Mouse (Mus musculus): ENCODE results near the gene Sorbs2. TPM values are rescaled to one million over a fixed set of nuclear protein-coding genes. Genes with fewer than 3 reads are reported as not detected.

Gene Sorbs2
- polyA plus RNA-seq, 1 experiment, result 14.3 TPM

DNA sequence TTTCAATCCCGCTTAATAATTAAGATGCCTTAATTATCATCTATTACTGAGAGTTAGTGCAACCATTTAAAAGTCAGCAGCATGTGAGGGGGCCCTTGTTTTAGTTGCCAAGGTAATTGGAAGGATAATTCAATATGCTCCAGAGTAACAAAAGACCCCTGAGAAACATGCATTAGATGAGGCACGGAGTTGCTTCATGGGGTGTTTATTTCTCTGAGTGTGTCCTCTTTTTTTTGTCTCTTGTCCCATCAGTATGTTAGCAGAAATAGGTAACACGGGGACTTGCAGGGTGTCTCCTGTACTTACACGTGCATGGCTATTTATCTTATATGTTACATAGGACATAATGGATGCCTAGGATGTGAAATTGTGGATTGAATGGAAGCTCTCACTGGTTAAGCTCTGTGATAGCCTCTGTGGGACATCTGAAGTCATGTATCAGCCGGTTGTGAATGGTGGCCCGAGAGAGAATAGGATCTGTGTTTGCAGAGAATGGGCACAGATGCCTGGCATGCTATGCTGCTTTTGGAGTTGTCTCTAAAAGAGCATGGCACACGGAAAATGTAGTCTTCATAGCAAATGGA lies 1.0 kb downstream of the Sorbs2 start:
- TF ChIP-seq TCF3 (IDR thresholded peaks at IDR 0.05; ENCODE audit: insufficient read length, low read depth), result no peak
- no peak for TF ChIP-seq POLR2A (IDR thresholded peaks at IDR 0.05; ENCODE audit: insufficient read length, low read depth)
- TF ChIP-seq POLR2AphosphoS2 (IDR thresholded peaks at IDR 0.05; ENCODE audit: insufficient read length, low read depth), result no peak
- TF ChIP-seq REST (IDR thresholded peaks at IDR 0.05; ENCODE audit: insufficient read depth, insufficient read length), result no peak
- no peak for TF ChIP-seq SRF (IDR thresholded peaks at IDR 0.05; ENCODE audit: control insufficient read depth, insufficient read length, low read depth)
- no peak for TF ChIP-seq MAX (IDR thresholded peaks at IDR 0.05; ENCODE audit: low read depth)
- no peak for TF ChIP-seq E2F4 (IDR thresholded peaks at IDR 0.05; ENCODE audit: insufficient read depth)
- TF ChIP-seq CEBPB (IDR thresholded peaks at IDR 0.05; ENCODE audit: insufficient read depth, poor library complexity, severe bottlenecking), result no peak
- no peak for TF ChIP-seq MYOG (IDR thresholded peaks at IDR 0.05; ENCODE audit: control insufficient read depth in 1 of 3, insufficient read depth in 1 of 3, insufficient read length in 2 of 3, low read depth in 2 of 3)
- TF ChIP-seq TCF12 (IDR thresholded peaks at IDR 0.05; ENCODE audit: insufficient read depth, poor library complexity, severe bottlenecking), result no peak
- TF ChIP-seq USF1 (IDR thresholded peaks at IDR 0.05; ENCODE audit: low read depth), result no peak
- Histone ChIP-seq H3K4me3 (no peak overlapping the region), H3K79me2 (ENCODE audit: control insufficient read depth, insufficient read depth) (no peaks in the 10 kb centered on the region), H3K27me3 (ENCODE audit: control insufficient read depth, insufficient read depth, insufficient read length) (no peaks in the 10 kb centered on the region), H3ac (ENCODE audit: control insufficient read depth, insufficient read length) (no peak overlapping the region), H3K4me2 (ENCODE audit: low read depth) (no peak overlapping the region), H3K36me3 (ENCODE audit: control insufficient read depth, insufficient read depth) (no peaks in the 10 kb centered on the region)

DNA sequence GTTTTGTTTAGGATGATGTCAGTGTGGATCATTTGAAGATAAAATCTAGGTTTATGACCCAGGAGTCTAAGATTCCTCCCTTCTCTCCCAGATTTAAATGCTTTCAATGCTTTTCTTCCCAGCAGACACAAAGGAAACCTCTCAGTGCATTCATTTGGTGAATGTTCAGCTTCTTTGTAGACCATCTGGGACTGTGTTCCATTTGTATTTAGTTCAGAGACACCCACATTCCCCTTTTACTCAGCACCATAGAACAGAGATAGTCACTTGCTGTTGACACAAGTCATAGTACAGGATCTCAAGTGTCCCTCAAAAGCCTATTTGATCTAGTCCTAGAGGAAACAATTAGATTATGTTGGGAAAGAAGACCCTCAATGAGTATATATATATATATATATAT lies 4.8 kb downstream of the Sorbs2 start:
- Histone ChIP-seq H3ac (ENCODE audit: control insufficient read depth, insufficient read length) (no peak overlapping the region), H3K4me2 (ENCODE audit: low read depth) (no peak overlapping the region), H3K4me3 (no peak overlapping the region), H3K36me3 (ENCODE audit: control insufficient read depth, insufficient read depth) (no peaks in the 10 kb centered on the region), H3K79me2 (ENCODE audit: control insufficient read depth, insufficient read depth) (no peaks in the 10 kb centered on the region), H3K27me3 (ENCODE audit: control insufficient read depth, insufficient read depth, insufficient read length) (no peaks in the 10 kb centered on the region)
- no peak for TF ChIP-seq POLR2AphosphoS2 (IDR thresholded peaks at IDR 0.05; ENCODE audit: insufficient read length, low read depth)
- TF ChIP-seq E2F4 (IDR thresholded peaks at IDR 0.05; ENCODE audit: insufficient read depth), result no peak
- no peak for TF ChIP-seq TCF3 (IDR thresholded peaks at IDR 0.05; ENCODE audit: insufficient read length, low read depth)
- no peak for TF ChIP-seq MYOD1 (IDR thresholded peaks at IDR 0.05; ENCODE audit: control insufficient read depth in 1 of 3, insufficient read length in 2 of 3, low read depth in 2 of 3)
- no peak for TF ChIP-seq MYOG (IDR thresholded peaks at IDR 0.05; ENCODE audit: control insufficient read depth in 1 of 3, insufficient read depth in 1 of 3, insufficient read length in 2 of 3, low read depth in 2 of 3)
- no peak for TF ChIP-seq POLR2A (IDR thresholded peaks at IDR 0.05; ENCODE audit: insufficient read length, low read depth)
- no peak for TF ChIP-seq REST (IDR thresholded peaks at IDR 0.05; ENCODE audit: insufficient read depth, insufficient read length)
- no peak for TF ChIP-seq CEBPB (IDR thresholded peaks at IDR 0.05; ENCODE audit: insufficient read depth, poor library complexity, severe bottlenecking)
- no peak for TF ChIP-seq SRF (IDR thresholded peaks at IDR 0.05; ENCODE audit: control insufficient read depth, insufficient read length, low read depth)
- TF ChIP-seq USF1 (IDR thresholded peaks at IDR 0.05; ENCODE audit: low read depth), result no peak
- TF ChIP-seq MAX (IDR thresholded peaks at IDR 0.05; ENCODE audit: low read depth), result no peak

DNA sequence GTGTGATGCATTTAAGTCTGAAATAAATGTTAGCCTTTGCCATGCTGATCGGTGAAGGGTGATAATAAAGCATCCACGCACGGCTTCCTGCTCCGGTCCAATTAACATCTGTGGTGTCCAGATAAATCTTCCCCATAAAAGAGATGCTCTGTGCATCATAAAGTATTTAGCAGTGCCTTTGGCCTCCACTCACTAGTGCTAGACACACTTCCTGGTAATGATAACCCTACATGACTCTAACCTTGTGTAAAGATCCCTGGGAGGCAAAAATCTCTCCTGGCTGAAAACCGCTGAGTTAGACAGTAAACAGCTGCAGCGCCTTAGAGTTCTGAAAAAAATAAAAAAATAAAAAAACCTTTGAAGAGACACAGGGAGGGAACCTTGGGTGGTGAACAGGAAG lies 14.0 kb downstream of the Sorbs2 start:
- Histone ChIP-seq H3K4me3 (no peak overlapping the region), H3ac (ENCODE audit: control insufficient read depth, insufficient read length) (no peak overlapping the region), H3K79me2 (ENCODE audit: control insufficient read depth, insufficient read depth) (no peaks in the 10 kb centered on the region), H3K36me3 (ENCODE audit: control insufficient read depth, insufficient read depth) (no peaks in the 10 kb centered on the region), H3K4me2 (ENCODE audit: low read depth) (no peak overlapping the region), H3K27me3 (ENCODE audit: control insufficient read depth, insufficient read depth, insufficient read length) (no peaks in the 10 kb centered on the region)
- TF ChIP-seq TCF12 (IDR thresholded peaks at IDR 0.05; ENCODE audit: insufficient read depth, poor library complexity, severe bottlenecking), result no peak
- no peak for TF ChIP-seq TCF3 (IDR thresholded peaks at IDR 0.05; ENCODE audit: insufficient read length, low read depth)
- TF ChIP-seq E2F4 (IDR thresholded peaks at IDR 0.05; ENCODE audit: insufficient read depth), result no peak
- TF ChIP-seq MAX (IDR thresholded peaks at IDR 0.05; ENCODE audit: low read depth), result no peak
- no peak for TF ChIP-seq MYOG (IDR thresholded peaks at IDR 0.05; ENCODE audit: control insufficient read depth in 1 of 3, insufficient read depth in 1 of 3, insufficient read length in 2 of 3, low read depth in 2 of 3)
- no peak for TF ChIP-seq REST (IDR thresholded peaks at IDR 0.05; ENCODE audit: insufficient read depth, insufficient read length)
- no peak for TF ChIP-seq USF1 (IDR thresholded peaks at IDR 0.05; ENCODE audit: low read depth)
- no peak for TF ChIP-seq SRF (IDR thresholded peaks at IDR 0.05; ENCODE audit: control insufficient read depth, insufficient read length, low read depth)
- no peak for TF ChIP-seq CEBPB (IDR thresholded peaks at IDR 0.05; ENCODE audit: insufficient read depth, poor library complexity, severe bottlenecking)
- no peak for TF ChIP-seq POLR2AphosphoS2 (IDR thresholded peaks at IDR 0.05; ENCODE audit: insufficient read length, low read depth)
- TF ChIP-seq POLR2A (IDR thresholded peaks at IDR 0.05; ENCODE audit: insufficient read length, low read depth), result no peak
- no peak for TF ChIP-seq MYOD1 (IDR thresholded peaks at IDR 0.05; ENCODE audit: control insufficient read depth in 1 of 3, insufficient read length in 2 of 3, low read depth in 2 of 3)

DNA sequence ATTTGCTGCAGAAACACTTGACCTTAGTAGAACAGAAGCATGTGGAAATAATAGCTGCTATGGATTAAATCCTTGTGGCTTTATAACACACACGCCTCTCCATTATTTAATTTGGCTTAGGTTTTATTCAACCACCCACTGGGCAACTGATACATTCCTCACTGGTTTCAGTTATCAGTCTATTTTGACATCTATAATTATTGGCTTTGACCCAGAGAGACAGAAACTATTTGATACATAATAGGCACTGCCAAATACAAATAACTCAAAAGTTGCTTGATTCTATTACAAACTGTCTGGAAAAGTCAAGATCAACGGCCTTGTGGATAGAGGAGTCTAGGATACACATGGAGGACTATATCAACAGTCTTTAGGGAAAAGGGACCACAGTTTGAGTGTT lies 20.1 kb downstream of the Sorbs2 start:
- Histone ChIP-seq H3K79me2 (ENCODE audit: control insufficient read depth, insufficient read depth) (no peaks in the 10 kb centered on the region), H3K4me2 (ENCODE audit: low read depth) (no peak overlapping the region), H3ac (ENCODE audit: control insufficient read depth, insufficient read length) (no peak overlapping the region), H3K4me3 (no peak overlapping the region), H3K27me3 (ENCODE audit: control insufficient read depth, insufficient read depth, insufficient read length) (no peaks in the 10 kb centered on the region), H3K36me3 (ENCODE audit: control insufficient read depth, insufficient read depth) (no peaks in the 10 kb centered on the region)
- TF ChIP-seq POLR2A (IDR thresholded peaks at IDR 0.05; ENCODE audit: insufficient read length, low read depth) (no peak), CEBPB (IDR thresholded peaks at IDR 0.05; ENCODE audit: insufficient read depth, poor library complexity, severe bottlenecking) (no peak), E2F4 (IDR thresholded peaks at IDR 0.05; ENCODE audit: insufficient read depth) (no peak), TCF12 (IDR thresholded peaks at IDR 0.05; ENCODE audit: insufficient read depth, poor library complexity, severe bottlenecking) (no peak), REST (IDR thresholded peaks at IDR 0.05; ENCODE audit: insufficient read depth, insufficient read length) (no peak), MYOG (IDR thresholded peaks at IDR 0.05; ENCODE audit: control insufficient read depth in 1 of 3, insufficient read depth in 1 of 3, insufficient read length in 2 of 3, low read depth in 2 of 3) (no peak), TCF3 (IDR thresholded peaks at IDR 0.05; ENCODE audit: insufficient read length, low read depth) (no peak), USF1 (IDR thresholded peaks at IDR 0.05; ENCODE audit: low read depth) (no peak), POLR2AphosphoS2 (IDR thresholded peaks at IDR 0.05; ENCODE audit: insufficient read length, low read depth) (no peak), MAX (IDR thresholded peaks at IDR 0.05; ENCODE audit: low read depth) (no peak), MYOD1 (IDR thresholded peaks at IDR 0.05; ENCODE audit: control insufficient read depth in 1 of 3, insufficient read length in 2 of 3, low read depth in 2 of 3) (no peak), SRF (IDR thresholded peaks at IDR 0.05; ENCODE audit: control insufficient read depth, insufficient read length, low read depth) (no peak)
